Mouse (Mus musculus) spleen, postnatal 10 days (tissue): ENCODE data around the gene Fst.

ENCODE experiments used
- DNase-seq, 2 experiments: peaks; one replicate each; pipeline ENCODE4 v3.0.0; 2021 to 2022; ENCODE audit warnings: low spot score in 2 of 2

Fst gene

GRCm38 (mm10) chr13:114419364-114419763 is 39.4 kb downstream of the Fst start:
- no peak for DNase-seq

DNA sequence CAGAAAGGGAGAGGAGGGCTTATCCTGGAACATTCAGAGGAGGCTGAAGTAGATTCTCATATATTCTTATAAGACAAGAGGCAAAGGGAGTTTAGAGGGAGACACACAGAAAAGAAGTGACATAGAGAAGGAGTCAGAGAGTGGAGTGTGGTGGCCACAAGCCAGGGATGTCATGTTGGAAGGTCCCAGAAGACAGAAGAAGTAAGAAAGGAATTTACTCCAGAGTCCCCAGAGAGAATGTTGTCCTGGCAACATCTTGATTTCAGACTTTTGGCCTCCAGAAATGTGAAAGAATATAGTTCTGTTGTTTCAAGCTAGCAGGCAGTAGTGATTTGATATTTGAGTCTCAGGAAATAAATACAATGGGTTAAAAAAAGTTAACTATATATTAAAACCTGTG is 46.4 kb downstream of the Fst start:
- no peak for DNase-seq

GRCm38 (mm10) chr13:114406866-114407265 is 51.9 kb downstream of the Fst start:
- no peak for DNase-seq

DNA sequence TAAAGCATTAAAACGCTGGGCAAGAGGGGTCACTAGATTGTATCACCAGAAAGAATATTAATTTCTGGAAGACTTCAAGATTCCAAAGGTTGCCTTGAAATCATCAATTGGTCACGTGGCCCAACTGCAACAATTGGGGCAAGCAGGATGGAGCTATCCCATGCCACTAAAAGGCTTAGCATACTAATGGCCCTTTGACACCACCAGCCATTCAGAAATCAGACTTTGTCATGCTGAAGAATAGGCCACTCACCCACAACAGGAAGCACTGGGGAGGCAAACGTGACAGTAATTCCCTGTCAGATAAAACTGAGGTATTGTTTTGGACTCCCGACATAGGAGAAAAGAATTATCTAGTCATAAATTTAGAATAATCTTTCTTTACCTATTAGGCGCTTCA is 52.3 kb downstream of the Fst start:
- no peak for DNase-seq

DNA sequence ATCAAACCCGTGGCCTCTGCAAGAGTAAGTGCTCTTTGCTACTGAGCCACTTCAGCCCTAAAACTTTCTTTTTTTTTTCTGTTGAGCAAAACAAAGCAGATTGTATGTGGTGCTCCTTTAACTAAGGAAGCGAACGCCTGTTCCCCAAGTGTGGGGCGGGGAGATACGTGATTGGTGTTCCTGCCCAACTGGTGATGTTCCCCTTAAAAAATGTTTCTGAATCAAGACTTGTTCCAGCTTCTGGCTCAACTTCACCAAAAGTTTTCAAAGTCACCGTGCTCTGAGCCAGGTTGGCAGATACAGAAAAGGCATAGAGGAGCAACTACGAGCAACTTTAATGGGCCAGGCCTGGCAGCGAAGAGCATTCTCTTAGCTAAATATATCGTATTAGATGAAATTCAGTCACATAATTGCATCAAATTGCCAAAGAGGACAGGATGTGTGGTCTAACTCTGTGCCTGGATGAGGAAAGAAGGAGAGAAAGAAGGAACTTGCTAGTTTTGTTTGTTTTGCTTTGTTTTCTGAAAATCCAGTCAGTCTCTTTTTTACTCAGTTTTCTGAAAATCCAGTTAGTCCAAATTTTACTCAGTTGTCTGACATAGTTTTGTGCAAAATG is 53.5 kb downstream of the Fst start:
- no peak for DNase-seq
